Mouse (Mus musculus): ENCODE data around the gene Tbc1d9b.

- TF ChIP-seq CTCF (IDR thresholded peaks at IDR 0.05; ENCODE audit: borderline replicate concordance, insufficient read depth, low read length) (no peak), POLR2A (IDR thresholded peaks at IDR 0.05; ENCODE audit: low read depth, low read length) (no peak)
These were observed 3.1 kb downstream of the Tbc1d9b start for GRCm38 (mm10) chr11:50134136-50134859.

All from embryonic fibroblast, embryonic 13.5 days (primary cell).